Mouse (Mus musculus) embryo, embryonic 11.5 days (tissue): ENCODE results near the gene Csnk1g2.

ENCODE experiments used
- DNase-seq: peaks from one replicate; pipeline ENCODE4 v3.0.0-alpha.2; 2012; ENCODE audit warnings: low read depth, low spot score

Csnk1g2 gene

DNA sequence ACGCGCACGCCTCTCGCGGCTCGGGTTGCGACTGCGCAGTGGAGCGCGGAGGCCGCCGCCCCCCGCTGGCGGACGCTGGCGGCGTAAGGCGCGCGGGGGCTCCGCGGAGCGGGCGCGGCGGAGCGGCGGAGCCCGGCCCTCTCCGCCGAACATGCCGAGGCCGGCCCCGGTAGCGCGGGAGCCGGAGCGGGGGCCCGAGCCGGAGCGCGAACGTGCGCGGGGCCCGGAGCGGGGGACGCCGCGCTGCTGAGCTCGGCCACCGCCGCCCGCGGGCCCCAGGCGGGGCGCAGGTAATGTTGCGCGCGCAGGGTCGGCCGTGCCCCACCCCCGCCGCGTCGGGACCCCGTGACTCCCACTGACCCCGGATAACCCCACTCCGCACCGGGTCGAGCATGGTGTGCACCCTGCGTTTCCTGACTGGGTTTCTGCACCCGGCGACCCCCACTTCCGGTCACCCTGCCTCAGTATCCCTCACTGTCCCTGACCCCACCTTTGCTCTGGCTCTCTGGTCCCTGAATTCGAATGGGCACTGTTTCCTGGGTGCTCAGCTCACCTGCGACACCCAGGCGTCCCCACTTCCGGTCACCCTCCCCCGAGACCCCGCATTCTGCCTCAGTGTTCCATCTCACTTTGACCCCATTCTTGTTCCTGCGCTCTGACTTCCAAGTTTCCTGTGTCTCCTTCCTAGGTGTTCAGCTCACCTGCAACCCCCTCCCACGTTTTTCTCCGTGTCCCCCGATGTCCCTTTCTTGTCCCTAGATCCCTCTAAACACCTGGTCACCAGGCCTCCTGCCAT, at the start of gene Csnk1g2:
Gene Csnk1g2, plus strand, starts transcription at position 178 of the 796 bp plus-strand sequence.
- no peak for DNase-seq

DNA sequence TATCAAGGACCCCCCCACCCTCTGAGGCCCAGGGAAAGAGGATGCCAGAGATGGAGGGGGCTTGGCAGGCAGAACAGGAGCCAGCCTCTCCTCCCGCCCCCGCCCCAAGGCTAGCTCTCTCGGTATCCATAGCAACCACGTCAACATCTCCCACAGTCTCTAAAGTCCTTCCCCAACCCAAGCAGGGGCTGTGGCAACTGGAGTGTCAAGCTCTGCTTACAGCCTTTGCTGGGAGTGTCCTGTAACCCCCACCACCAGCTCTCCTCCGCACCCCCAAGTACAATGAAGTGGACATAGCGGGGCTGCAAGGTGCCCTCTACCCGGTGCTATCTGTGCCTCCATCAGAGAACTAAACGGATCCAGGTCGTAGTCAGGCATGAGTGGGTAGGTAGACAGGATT, 48.7 kb upstream of the Csnk1g2 start:
- DNase-seq, result no peak

DNA sequence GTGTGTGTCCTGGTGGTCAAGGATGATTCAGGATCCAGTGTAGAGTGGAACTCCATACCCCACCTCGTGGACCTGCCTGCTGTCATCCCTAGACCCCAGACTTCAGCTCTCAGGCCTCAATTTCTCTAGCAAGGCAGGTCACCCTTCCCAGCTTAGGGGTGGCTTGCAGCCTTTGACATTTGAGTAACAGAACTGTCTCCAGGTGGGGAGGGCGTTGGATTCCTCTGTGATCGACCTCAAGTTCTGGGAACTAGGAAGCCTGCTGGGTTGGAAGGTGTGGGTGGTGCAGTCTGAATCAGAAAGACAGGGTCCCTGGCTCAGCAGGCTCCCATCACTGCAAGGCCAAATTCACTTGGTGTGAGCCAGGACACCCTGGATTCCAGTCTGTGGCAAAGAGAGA, 47.7 kb upstream of the Csnk1g2 start:
- DNase-seq, result no peak

DNA sequence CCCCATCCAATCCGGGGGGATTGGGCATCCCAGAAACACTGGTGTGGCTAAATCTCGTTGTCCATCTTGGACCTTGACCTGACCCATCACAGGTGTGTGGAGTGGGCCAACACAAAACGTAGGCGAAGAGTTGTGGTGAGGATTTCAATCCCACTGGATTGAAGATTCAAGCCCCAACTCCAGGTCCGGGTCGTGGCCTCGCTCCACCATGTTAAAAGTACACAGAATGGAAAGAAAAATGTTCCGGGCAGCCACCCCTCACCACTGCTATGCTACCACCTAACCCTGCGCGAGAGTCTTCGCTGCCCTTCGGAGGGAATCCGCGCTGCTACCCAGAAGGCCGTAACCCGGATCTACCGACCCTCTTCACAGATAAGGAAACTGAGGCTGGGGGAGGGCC, 46.7 kb upstream of the Csnk1g2 start:
- DNase-seq, result no peak

DNA sequence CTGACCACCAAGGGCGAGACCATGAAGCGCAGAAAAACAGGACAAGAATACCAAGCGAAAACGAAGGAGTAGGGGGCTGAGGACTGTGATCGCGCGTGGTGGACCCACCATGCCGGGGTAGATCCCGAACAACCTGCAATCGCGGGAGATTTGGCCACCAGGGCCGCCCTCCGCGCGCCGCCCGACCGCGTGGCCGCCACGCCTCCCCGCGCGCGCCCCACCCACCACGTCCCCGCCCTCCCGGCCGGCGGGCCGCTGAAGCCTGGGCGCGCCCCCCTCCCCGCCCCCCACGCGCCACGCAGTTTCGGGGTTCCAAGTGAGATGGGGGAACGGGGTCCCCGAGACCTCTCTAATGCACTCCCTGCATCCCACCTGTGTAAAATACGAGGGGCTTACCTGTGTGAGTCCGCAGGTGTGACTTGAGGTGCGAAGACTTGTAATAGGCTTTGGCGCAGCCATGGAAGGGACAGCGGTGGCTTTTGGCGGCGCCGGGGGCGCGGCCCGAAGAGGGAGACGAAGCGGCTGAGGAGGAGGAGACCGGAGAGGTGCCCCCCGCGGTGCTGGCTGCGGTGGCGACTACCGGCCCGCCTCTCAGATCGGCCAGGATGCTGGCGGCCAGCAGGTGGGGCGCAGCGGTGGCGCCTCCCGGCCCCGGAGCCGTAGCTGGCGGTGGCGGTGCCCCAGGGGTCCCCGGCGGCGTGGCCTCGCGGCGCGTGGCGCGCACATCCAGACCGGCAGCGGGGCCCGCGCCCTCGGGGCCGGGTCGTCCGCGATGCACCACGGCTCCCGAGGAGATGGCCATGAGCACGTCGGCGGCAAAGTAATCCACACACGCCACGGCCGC, 46.1 kb upstream of the Csnk1g2 start:
- no peak for DNase-seq

DNA sequence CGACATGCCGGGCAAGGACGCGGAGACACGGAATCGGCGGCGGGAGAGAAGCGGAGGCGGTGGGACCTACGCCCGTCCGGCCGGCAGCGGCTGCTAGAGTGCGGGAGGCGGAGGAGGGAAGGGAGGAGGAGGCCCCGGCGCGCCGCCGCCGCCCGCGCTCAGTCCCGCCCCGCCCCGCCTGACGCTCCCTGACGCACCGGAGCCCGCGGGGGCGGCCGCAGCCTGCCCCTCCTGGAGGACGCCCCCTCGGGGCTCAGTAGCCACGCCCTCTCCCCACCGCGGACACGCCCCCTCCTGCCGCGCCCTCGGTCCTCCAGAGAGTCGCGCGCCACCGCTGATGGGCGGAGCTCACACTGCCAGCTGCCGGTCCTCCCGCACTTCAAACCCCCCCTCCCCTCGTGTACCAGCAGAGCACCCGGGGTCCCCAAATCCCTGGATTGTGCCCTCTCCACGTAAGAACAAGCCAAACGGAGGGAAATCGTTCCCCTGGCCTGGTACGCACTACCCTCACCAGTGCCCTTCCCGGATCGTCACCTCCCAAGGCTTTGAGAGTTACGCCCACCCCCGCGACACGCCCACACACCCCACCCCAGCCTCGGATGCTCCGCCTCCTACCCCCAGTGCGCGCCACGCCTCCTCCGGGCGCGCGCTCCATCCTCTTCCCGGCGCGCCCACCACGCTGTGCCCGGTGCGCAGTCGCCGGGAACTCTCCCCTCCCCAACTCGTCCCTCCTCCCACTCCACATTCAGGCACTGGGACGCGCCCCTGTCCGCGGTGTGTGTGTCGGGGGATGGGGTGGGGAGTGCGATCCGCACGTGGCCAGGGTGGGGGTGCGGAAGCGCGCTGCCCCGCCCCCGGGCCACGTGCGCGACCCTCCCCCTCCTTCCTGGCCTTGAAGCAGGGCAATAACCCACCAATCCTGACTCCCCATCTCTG, 45.2 kb upstream of the Csnk1g2 start, which contains the start of gene Klf16:
Gene Klf16, minus strand, starts transcription at position 127 of the 936 bp plus-strand sequence.
- peak; percentile 91 for DNase-seq

DNA sequence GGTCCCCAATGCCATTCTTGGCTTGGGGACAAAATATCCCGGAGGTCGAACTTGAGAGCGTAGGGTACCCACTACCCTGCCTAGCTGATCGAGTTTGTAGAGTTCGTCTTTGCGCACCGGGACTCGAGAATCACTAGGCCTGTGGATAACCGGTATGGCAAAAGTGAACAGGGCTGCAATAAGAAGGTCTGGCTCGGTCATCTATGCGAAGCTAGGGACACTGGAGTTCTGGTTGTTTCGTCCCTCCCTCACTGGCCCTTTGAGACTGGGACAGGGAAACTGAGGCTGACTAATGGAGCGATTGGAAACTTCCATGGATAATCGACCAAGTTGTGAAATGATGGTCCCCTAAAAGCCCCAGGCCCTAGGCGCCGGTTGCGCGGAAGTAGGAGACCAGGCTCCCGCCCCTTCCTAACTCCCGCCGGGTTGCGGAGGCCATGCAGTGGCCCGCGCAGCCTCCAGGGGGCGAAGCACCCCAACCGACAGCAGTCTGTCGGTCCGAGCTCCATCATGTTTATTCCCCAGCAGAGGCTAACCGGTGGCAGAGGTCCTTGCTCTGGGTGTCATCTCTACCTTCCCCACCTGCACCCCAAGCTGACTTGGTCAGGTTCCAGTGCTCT, 44.4 kb upstream of the Csnk1g2 start:
- peak; percentile 69 for DNase-seq

DNA sequence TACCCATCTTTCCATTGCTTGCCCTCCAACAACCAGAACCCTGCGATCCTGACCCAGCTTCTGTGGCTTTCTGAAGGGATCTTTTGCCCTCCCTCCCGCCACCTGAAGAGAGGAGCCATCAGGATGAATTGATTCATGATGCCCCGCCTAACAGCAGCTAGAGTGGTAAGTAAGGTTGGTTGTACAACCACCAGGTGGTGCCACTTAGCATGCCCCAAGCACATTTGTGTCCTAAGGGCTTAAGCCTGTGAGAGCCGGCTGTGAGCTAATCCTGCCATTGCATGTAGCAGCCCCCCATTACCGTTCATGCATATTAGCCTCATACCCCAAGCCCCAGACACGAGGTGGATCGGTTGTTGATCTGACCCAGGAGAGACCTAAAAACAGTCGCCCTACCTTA, 43.7 kb upstream of the Csnk1g2 start:
- no peak for DNase-seq

DNA sequence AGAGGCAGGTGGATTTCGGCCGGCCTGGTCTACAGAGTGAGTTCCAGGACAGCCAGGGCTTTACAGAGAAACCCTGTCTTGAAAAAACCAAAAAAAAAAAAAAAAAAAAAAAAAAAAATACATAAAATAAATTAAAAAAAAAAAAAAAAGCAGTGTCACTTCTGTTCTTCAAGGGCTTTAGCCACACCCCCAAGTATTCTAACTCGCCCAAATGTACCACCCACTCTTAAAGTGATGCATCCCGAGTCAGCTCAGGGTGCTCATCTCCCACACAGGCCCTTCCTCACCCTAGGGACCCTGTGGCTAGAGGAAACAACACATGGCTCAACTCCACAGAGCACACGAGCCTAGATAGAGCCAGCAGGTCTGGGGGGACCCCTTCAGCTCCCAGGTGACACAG, 39.6 kb upstream of the Csnk1g2 start:
- DNase-seq, result no peak

DNA sequence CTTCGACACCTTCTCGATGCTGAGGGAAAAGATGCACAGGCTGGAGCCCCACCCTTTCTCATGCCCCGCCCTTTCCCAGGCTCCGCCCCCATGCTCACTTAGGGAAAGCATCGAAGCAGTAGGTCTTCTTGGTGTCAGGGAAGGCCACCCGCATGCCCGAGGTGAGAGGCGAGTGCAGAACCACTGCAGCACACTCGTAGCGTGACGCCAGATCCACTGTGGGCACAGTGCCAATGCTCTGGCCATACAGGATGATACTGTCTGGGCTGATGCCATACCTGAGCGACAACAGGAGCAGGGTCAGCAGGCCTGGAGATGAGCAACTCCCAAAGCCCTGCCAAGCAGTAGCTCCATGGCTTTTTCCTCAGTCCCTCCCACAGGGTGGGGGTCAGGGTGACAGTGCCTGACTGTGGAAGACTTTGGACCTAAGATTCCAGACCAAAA, 38.6 kb upstream of the Csnk1g2 start:
- DNase-seq, result no peak

DNA sequence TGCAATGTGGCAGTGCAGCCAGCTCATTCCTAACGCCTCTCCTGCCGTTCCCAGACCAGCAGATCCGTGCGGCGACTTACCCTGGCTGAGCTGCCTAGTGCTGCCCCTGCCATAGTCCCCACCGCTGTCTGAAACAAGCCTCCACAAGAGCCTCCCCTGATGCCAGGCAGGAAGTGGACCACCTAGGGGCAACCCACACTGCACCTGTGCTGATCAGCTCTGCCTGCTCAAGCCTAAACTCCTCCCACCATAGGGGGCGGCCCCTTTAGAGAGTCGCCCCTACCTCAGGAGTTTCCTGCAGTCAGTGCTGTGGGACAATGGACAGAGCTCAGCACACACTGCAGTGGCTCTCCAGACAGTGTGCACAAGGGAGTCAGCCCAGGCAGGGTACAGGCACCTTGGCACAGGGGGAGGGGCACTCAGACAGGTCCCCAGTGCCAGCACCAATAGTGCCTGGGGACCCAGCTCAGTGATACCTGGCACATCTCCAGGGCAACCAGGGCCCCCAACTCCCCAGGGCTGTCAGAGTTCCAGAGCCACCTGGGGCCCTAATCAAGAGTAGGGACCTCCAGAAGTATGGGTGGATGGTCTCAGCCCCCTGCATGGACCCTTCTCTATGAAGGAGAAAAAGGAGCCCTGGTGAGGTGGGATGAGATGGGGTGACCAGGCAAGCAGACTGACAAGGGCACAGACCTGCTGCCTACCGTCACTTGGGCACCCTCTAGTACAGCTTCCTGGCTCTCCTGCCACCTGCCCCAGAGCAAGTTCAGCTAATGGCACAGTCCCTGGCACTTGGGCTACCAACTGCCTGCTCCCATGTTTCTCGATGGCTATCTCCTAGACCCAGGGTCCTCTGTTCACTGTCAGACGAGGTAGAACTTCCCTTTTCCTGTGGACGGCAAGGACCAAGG, 37.7 kb upstream of the Csnk1g2 start:
- no peak for DNase-seq

DNA sequence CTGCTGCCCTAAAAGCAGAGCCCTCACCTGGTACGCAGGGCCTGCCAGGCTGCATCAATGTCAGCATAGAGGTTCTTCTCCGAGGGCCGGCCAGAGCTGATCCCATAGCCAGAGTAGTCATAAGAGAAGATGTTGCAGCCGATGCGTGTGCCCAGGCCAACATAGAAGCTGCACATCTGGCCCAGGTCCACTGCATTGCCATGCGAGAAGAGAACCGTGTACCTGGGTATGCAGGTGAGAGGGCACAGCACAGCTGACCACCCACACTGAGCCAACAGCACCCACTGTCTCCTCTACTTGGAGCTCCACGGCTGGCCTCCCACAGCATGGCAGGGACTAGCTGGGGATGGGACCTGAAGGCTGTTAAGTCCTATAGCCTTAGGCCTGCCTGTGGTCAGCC, 37.1 kb upstream of the Csnk1g2 start:
- no peak for DNase-seq

DNA sequence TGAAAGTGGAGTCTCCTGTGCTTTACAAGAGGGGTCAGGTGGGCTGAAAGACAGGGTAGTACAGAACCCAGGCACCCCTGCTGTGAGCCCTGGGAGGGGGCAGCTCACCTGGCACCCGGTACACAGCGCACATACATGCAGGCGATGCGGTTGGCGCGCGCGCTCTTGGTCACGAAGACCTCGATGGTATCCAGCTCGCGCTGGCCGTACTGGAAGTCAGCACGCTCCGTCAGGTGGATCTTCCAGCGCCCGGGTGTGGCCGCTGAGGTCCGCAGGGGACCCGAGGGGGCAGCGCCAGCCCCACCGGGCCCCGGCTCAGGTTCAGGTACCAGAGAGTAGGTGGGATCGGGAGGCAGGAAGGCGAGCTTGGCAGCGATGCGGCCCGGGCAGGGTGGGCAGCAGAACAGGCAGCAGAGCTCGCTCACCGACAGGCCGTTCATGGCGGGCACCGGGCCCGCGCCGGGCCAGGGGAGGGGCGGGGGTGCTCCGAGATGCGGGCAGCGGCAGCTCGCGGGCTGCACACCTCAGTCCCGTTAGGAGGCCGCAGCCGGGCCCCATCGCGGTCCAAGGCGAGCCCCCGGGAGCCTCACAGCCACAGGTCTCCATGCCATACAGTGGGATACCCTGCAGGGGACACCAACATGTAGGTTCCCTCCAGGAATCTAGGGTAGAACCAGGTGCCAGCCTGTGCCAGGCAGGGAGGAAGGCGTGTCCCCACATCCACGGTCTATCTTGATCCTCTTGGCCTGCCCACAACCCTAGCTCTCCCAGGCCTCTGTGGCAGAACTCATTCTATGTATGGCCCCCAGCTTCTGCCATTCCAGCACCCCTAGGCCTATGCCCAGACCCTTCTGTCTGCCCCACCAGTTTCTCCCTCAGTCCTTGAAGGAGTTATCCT, 36.0 kb upstream of the Csnk1g2 start:
- DNase-seq, result no peak

DNA sequence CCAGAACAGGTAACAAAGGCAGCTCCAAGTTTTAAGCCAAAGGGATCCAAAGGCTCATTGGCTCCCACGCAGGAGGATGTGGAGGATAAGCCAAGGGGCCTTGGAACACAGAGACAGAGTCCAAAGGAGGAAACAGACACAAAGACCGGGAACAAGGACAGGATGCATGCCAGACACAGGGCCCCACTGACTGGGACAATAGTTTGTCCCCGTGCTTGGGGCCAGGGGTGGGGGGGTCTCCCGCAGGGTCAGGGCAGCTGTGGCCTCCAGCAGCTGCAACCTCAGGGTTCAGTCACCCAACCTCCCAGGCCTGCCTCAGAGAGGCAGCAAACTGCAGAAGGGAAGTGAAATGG, 35.4 kb upstream of the Csnk1g2 start:
- no peak for DNase-seq

DNA sequence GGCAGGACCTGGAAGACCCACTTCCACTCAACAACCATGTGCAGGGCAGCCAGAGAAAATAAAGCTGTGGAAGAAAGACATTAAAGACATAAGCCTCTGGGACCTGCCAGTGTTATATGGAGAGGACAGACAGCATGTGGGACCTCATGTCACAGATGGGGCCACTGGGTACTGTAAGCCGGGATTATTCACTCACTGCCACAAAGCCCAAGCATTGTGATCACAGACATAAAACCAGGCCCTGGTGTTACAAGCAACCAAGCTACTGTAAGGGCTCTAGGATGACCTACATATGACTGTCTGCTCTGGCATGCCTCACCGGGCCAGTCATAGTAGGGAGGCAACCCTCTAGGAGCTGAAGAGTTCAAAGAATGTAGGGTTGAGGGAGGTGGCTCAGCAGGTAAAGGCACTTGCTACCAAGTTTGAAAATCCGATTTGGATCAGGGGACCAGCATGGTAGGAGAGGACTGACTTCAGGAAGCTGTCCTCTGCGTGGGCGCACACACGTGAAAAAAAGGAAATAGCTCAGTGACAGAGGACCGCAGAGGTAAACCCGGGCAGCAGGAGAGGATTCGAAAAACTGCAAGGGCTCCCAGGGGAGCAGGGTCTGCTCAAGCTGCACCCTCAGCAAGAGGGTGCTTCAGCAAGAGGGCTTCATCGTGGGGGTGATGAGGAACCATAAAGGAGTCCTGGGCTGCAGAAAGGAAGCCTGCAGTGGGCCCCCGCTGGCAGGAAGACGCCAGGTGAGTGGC, 33.3 kb upstream of the Csnk1g2 start:
- DNase-seq, result no peak

DNA sequence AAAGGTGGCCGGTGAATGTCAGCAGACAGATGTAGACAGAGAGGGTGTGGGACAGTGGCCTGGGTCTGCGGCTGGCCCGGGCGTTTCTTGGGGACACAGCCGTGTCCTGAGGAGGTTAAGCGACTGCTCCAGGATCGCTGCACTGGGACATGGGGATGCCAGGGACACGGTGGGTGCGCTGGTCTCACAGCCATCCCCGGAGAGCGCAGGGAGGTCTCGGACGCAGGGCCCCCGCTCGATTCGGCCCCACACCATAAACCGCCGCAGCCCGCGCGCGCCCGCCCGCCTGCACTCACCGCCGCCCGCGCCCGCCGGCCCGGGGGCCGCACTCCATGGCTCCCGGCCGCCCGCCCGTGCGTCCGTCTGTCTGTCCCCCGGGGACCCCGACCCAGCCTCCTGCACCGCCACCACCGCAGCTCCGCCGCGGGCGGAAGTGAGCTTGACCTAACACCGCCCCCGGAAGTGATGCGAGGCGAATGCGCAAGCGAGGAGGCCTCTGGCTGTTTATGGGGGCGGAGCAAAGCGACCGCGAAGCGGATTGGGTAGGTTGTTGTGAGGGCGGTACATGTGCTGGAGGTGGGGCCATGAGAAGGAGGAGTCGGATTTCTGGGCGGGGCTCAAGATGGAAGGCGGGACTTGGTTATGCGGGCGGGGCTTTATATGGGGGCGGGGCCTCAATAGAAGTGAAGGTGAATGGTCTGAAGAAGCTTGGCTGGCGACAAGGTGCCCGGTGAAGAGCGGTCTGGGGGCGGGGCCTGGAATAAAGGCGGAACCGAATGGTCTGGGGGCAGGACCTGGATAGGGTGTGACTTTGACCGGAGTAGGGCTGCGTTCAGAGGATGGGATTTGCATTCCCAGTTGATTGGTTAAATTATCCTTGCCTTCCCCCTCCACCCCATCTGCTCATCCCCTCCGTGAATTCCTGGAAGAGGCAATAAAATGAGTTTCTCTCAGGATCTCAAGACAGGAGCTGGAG, 32.5 kb upstream of the Csnk1g2 start, which contains the start of gene Abhd17a:
Gene Abhd17a, minus strand, starts transcription at position 463 of the 976 bp plus-strand sequence.
- peak; percentile 98 for DNase-seq

DNA sequence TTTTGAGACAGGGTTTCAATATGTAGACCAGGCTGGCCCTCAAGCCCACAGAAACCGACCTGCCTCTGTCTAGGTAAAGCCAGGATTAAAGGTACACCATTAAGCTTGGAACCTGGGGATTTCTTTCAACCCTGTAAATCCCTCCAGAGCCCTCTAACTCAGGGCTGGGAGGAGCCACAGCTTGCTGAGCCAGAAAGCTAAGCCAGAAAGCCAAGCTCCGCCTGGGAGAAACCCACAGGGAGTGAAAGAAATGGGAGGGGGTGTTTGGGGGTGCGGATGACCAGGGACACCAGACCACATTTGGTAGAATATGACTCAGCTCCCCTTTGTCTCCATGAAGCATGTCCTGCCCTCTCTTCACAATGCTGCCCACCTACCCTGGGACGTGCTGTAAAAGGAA, 26.3 kb upstream of the Csnk1g2 start:
- no peak for DNase-seq
